Mouse (Mus musculus) induced T-regulatory cell, adult 2 months (primary cell): ENCODE data around the gene Pvr.
"Not testable (repeated sequence)": the region's sequence is repeated elsewhere in the genome, so short reads cannot be mapped to it uniquely, and the experiment has no call there.

Source experiments
- DNase-seq: peaks from one replicate; pipeline ENCODE4 v3.0.0-alpha.2; 2012; ENCODE audit warnings: low read depth

Gene Pvr

DNA sequence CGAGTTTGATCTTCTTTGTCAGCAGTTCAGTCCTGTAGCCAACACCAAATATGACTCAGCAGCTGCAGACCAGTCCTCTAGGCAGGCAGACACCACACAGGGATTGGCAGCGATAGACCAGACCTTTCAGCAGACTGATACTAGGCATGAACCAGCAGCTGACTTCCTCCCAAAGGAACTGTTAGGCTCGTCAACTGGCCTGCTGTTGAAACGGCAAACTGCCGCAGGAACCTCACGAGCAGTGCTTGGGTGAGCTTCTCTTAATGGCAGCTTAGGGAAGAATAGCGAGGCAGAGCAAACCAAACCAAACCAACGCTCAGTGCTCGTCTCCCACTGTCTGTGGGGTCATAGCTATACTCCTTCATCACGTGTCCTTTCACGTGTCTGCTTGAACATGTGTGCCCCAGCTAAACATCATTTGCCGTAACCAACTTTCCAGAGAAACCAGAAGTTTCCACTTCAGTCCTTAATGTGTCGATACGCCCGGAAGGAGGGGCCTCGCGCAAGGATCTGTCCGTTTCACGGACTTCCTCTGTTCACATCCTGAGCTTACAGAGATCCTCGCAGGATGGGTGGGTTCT lies 14.3 kb upstream of the Pvr start:
- DNase-seq = peak; percentile 81

DNA sequence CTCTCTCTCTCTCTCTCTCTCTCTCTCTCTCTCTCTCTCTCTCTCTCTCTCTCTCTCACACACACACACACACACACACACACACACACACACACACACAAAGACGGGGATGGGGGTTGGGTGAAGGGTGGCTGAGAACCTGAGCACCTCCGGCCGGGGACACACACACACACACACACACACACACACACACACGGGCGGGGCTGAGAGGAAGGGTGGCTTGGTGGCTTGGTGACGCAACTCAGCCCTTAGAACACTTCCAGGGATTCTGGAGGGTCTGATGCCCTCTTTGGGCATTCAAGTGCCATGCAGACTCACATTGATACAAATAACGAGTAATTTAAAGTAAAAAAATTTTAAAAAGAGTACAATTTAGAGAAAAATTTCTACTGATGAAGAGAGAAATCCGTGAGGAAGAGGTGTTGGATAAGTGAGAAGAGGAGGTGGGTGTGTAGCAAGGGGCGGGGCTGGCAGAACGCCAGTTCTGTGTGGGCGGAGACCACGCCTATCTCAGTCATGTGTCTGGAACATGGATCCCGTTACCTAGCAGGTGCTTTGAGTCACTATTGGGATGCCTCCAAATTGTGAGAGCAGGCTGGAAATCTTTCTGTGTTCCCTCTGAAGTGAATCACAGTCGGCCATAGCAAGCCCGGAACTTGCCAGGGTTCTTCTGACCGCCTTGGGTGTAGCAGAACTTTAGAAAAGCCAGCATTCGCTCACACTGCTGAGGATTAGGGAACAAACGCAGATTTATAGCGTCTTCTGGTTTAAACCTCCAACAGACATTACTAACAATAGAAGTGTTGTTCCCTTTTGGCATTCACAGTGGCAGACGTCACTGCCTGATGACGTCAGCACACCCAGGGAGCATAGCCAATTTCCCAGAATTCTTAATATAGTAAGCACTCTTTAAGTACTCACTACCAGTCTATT lies 12.2 kb upstream of the Pvr start:
- peak; percentile 92 for DNase-seq

DNA sequence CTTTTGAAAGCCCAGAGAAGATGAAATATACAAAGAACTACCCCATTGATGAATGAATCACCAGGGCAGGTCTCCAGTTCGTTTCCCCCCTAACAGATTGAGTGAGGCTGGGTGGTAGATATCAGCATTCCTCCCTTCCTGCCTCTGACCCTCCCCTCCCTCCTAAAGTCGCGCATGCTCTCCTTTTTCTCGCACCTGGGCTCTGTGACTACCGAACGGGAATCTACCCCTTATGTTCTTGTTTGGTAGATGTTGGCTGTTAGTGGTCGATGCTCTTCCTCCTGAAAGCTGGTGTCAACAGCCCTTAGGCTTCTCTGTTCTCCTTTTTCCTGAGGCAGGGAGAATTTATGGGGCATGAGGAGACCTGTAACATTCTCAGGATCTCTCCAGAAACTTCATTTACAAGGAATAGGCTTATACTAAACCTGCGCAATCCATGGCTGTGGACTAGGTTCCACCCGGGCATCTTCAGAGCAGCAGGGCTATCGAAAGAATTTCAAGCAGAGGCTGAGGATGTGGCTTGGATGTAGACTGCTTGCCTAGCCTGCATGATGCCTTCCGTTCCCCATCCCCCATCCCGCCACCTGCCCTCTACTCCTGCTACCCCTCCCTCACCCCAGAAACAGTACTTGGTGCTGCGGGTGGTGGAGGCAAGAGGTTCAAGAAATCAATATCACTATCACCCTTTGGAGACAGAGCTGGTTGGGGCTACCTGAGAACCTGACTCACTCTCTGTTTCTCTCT lies 11.3 kb upstream of the Pvr start:
- peak; percentile 89 for DNase-seq

DNA sequence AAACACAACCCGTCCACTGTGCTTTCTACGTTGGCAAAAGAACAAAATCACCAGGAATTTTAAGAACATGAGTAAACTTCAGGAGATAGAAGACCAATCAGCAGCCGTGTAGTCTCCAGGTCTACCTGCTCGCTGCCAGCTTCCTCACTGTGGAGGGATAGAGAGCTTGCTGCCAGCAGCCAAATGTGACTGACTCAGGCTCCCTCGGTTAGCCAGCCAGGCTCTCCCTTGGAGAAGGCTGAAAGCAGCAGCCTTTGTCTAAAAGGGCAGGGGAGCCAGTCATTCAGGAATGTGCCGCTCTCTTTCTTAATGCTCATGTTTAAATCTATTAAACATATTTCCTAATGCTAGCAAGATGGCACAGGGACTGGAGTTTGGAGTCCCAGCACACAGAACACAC lies 9.5 kb upstream of the Pvr start:
- not testable (repeated sequence) for DNase-seq

DNA sequence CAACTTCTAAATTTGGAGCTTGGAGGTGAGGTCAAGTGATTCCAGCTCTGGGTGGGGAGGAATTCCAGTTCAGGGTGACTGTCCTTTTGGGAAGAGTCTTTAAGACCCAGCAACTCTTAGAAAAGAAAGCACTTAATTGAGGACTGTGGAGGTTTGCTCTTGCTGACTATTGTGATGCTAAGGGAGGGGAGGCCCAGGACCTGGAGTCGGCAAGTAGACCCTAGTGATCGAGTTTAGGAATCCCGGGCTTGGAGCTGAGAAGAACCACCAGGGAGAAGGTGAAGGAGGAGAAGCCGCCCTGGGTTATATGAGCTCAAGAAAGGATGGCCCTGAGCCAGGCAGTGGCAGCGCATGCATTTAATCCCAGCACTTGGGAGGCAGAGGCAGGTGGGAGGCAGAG lies 7.5 kb upstream of the Pvr start:
- no peak for DNase-seq

DNA sequence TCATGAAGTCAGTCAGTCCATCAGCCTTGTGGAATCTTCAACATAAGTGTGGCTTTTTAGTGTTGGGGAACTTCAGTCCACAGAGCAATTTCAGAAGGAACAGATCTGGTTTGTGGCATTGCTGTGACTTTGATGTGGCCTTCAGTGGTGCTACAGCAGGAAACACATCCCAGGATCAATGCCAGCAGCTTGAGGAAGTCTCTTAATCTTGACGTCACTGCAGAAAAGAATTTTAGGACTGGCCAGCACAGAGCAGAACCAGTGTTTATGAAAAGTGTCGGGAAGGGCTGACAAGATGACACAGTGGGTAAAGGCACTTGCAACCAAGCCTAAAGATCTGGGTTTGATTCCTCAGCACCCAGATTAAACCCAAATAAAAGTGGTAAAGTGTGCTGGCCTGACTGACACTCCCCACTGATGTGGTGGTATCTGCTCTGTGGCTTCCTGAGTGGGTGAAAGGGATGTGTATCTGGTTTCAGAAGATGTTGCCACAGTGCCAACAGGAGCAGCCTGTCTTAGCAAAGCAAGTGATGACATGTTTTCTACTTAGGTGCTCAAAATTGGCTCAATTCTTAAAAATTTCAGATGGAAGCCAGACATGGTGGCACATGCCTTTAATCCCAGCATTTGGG lies 6.0 kb upstream of the Pvr start:
- peak; percentile 71 for DNase-seq

DNA sequence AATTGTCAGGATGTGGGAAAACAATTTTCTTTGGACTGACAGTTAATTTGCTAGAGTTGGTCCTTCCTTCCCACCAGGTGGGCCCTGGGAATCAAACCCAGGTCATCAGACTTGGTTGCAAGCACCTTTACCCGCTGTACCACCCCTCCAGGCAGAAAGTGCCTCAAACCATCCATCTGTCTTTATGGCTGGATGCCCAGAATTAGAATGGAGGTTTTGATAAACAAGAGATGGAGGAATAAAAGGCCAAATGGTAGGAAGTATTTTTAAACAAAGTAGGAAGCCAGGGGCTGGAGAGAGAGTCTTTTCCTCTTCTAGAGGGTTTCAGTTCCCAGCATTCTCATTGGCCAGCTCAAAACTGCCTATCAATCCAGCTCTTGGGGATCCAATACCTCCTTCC lies 4.4 kb upstream of the Pvr start:
- DNase-seq = no peak

DNA sequence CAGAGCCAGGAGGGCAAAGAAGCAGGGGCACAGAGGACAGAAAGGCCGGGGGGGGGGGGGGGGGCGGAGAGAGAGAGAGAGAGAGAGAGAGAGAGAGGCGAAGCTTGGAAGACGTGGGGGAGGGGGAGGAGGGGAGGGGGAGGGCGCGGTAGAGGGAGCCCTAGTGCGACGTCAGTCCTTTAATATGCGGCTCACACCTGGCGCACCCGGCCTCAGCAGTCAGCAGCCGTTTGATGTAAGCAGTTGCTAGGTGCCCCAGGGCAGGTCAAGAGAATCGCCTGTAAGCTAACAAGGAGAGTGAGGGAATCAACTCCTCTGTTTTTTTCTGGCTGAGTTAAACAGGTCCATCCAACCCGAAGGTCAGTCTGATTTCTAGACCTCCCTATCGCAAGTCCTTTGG lies 2.8 kb upstream of the Pvr start:
- peak; percentile 66 for DNase-seq

DNA sequence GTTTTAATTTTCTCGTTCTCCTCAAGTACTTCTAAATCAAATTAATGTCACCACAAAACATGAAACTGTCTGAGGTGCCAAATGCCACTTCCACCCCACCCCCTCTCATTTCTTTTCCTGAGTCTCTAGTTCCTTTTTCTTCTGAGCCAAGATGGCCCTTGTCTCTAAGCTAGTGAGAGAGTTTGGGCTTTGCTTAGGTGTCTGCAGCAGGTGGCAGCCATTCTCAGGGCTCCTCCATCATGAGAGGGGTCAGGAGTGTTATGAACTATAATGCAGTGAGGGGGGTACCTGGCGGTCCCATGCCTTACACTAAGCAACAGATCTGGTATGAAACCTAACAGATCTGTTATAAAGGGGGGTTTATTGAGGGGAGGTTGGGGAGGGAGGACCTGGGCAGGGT lies 2.4 kb upstream of the Pvr start:
- DNase-seq = peak; percentile 56

DNA sequence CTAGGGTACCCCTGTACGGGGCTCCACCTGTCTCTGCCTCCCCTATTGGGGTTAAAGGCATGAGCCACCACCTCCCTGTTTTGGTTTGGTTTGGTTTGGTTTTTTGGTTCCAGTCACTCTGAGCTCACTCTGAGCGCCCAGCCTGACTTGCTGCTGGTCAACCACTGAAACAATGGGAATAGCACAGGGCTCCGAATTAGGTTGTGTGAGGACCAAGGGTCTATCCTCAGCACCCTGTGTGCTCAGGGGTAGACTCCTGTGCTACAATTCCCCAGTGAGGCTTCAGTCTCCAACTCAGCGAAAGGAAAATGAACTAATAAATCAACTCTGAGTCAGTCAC lies 824 bp downstream of the Pvr start:
- DNase-seq = no peak

DNA sequence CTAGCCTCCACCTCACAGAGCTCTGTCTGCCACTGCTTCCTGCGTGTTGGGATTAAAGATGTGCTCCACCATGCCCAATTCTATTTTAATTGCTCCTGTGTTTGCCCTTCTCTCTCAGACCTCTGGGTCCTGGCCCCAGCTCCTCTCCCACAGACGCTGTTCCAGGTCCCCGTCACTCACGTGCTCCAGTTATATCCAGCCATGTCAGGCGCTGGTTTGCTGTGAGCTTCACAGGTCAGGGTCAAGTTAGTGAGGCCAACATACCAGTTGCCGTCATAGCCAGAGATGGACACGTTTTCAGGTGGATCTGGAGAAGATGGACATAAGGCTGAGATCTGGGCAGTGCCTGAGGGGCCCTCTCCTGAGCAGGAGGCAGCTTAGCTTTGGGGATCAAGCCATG lies 6.4 kb downstream of the Pvr start:
- no peak for DNase-seq

DNA sequence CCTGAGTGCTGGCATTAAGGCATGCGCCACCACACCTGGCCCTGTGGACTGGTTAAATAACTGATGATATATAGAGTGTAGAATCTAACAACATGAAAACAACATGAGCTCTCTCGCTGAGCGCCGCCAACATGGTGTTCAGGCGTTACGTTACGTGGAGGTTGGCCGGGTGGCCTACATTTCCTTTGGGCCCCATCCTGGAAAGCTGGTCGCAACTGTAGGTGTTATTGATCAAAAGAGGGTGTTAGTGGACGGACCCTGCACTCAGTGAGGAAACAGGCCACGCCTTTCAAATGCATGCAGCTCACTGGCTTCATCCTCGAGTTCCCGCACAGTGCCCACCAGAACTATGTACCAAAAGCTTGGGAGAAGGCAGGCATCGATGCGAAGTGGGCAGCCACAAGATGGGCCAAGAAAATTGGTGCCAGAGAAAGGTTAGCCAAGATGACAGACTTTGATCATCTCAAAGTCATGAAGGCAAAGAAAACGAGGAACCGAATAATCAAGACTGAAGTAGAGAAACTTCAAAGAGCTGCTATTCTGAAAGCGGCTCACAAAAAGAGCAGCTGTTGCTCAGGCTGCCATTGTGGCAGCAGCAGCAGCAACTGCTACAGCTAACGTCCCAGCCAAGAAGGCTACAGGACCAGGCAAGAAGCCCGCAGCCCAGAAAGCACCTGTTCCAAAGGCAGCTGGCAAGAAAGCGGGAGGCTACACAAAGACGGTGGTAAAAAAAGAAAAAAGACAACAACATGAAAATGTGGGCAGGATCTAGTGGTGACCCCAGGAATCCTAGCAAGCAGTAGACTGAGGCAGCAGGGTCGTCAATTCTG lies 9.1 kb downstream of the Pvr start:
- no peak for DNase-seq

DNA sequence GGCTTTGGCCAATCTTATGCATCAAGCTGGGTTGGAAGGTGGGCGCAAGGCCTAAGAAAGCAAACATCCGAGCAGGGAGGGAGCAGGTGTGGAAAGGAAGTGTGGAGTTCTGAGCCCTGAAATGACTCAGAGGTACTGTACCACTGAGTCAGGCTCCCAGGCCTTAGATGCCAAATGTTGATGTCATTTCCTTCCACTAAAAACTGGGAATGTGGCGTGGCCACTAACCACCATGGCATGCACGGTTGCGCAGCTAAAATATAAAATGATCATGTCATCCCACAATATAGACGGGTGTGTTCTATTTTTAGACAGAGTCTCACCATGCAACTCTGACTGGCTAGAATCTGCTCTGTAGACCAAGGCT lies 9.7 kb downstream of the Pvr start:
- DNase-seq = no peak

DNA sequence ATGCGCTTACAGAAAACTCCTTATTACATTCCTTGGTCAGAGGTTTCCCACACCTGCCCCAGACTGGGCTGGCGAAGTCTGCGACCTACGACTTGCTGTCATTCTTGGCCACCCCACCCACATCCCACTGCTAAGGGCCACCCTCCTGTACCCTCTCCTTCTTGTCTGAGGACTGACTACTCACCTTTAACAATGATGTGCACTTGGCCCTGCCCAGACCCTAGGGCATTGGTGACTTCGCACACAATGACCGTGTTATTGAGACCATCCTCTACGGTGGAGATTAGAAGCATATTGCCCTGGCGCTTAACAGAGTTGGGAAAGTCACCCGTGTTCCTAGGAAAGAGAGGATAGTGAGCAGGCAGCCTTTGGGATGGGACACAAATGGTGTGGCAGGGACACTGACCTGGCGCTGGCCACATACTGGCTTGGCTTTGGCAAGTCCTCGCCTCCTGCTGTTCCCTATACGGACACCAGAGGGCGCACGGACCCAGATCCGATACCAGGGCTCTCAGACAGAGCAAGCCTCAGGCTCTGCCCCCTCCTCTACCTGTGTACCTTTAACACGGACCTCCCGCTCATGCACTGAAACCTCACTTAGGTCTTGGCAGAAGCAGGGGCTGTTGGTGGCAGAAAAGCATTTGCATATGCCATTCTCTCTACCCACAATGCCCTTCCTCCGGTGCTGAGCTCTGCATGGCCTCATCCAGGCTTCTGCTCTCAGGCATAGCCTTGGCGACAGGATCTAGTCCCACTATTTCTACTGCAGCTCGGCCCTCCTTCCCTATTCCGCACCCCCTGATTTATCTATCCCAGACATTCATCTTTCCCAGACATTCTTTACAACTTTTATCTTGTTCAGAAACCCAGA lies 10.3 kb downstream of the Pvr start:
- DNase-seq = peak; percentile 89

DNA sequence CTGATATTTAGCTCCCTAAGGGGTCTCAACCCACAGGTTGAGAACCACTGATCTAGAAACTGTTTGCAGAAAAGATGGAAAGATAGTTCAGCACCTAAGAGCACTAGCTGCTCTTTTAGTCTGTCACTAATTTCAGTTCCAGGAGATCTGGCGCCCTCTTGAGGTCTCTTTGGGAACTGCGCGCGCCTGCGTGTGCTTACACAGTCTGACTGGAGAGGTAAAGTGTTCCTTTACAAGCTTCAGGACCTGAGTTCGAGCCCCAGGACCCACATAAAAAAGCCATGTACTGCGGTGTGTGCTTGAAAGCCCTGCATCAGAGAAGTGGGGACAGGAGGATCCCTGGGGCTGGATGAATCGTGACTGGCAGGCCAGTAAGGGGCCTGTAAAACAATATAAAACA lies 31.1 kb downstream of the Pvr start:
- peak; percentile 84 for DNase-seq

DNA sequence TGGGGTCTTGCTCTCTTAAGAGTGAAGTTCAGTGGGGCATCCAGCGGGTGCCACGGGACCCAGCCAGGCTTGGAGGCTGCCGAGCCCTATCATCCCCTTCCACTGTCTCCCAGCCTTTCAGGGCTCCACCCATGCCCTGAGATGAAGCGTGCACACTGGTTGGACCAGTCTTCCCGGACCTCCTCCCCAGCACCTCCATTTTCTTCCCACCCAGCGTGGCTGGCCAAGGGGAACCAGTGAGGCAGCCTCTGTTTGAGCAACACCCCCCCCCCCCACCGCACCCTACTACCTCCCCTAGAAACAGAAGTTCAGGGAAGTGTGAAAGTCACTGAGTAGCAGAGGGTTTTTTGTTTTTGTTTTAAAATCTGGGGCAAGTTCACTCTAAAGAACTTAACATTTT lies 33.1 kb downstream of the Pvr start, which contains the start of gene Ceacam19:
Ceacam19 (minus strand) TSS at position 117 of the 400 bp plus-strand sequence.
- DNase-seq = no peak

DNA sequence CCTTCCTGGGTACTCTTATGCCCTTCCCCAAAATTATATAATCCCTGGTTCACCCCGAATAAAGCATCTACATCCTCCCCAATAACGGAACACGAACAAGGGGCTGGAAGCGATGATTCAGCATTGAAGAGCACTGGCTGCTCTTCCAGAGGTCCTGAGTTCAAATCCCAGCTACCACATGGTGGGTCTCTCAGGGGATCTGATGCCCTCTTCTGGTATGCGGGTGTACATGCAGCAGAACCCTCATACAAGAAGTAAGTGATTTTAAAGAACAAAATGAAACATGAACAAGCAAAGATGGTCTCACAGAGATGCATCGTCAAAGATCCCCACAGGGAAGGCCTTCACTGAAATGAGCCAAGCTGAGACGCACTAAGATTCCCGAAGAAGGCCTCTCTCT lies 40.2 kb downstream of the Pvr start:
- DNase-seq = no peak

DNA sequence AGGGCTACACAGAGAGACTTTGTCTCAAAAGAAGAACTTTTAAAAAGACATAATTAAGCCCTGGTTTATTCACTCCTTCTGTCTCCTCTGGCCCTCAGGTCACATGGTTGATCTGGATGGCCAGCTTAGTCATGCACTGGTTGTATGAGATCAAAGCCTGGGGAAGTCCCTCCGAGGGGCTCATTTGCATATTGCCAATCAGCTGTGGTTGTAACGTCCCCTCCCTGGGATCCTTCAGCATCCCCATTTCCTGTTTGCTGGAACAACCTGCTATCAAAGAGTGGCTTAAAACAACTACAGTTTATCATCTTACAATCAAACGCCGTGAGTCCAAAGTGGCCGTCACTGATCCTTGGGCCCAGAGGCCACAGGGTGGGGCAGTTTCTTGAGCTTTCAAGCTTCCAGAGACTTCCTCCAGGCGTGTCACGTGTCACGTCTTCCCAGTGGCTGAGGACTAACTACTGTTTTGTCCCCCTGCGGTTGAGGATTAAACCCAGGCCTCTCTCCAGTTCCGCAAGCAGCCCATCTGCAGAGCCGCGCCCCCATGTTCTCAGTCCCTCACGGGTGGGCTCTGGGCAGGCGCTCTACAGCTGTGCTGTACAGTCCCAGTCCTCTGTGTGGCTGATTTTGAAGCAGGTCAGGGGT lies 44.1 kb downstream of the Pvr start:
- DNase-seq = peak; percentile 85

DNA sequence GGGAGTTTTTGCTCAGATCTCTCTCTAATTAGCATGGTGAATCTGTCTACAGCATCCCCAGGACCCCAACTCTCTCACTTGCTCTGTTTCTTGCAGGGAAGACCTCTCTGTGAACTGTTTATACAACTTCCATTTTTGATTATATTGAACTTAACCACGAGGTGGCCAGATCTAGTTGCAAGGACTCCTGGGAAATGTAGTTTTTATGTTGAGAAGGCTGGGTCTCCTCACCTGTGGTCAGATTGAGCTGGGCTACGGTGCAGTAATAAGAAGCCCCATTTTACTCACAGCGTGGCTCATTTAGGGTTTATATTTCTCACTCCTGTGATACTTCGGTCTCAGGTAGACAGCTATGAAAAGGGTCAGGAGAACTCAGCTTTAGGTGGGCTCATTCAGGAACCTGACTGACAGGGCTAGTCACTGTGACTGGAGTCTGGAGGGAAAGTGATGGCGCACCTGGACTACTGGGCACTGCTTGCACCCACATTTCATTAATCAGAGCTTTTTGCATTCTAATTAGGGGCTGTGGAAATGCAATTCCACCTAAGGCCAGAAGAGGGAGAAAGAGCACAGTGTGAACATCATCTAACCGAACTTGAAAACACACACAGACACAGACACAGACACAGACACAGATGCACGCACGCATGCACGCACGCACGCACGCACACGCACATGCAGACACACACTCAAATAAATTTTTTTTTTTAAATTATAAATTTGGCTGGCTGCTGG lies 44.8 kb downstream of the Pvr start:
- DNase-seq = peak; percentile 86
